Mouse (Mus musculus): ENCODE measurements around the gene Fmo6.

The Fmo6 gene

GRCm38 (mm10) chr1:162912085-162912484, 25.2 kb downstream of the Fmo6 start:
- no peak for DNase-seq (ENCODE audit: low spot score)

GRCm38 (mm10) chr1:162901879-162902278, 35.4 kb downstream of the Fmo6 start:
- DNase-seq (ENCODE audit: low spot score) = no peak

- peak; percentile 17 for DNase-seq (ENCODE audit: low spot score)
Measured at GRCm38 (mm10) chr1:162897838-162898811, 39.2 kb downstream of the Fmo6 start, which contains the start of gene Fmo2. TSS of gene Fmo2 (minus strand) at chr1:162898726.

- DNase-seq (ENCODE audit: low spot score) = peak; percentile 74
Measured at GRCm38 (mm10) chr1:162895900-162896299, 41.4 kb downstream of the Fmo6 start.

GRCm38 (mm10) chr1:162893014-162893413, 44.3 kb downstream of the Fmo6 start:
- DNase-seq (ENCODE audit: low spot score) = no peak

GRCm38 (mm10) chr1:162891980-162892451, 45.3 kb downstream of the Fmo6 start:
- no peak for DNase-seq (ENCODE audit: low spot score)

GRCm38 (mm10) chr1:162888646-162889045, 48.7 kb downstream of the Fmo6 start:
- DNase-seq (ENCODE audit: low spot score) = no peak

GRCm38 (mm10) chr1:162887644-162888043, 49.7 kb downstream of the Fmo6 start:
- DNase-seq (ENCODE audit: low spot score) = no peak

GRCm38 (mm10) chr1:162886138-162886816, 51.0 kb downstream of the Fmo6 start:
- no peak for DNase-seq (ENCODE audit: low spot score)

GRCm38 (mm10) chr1:162882681-162883080, 54.6 kb downstream of the Fmo6 start:
- DNase-seq (ENCODE audit: low spot score) = no peak

GRCm38 (mm10) chr1:162879595-162880369, 57.5 kb downstream of the Fmo6 start:
- peak; percentile 40 for DNase-seq (ENCODE audit: low spot score)

- no peak for DNase-seq (ENCODE audit: low spot score)
Measured at GRCm38 (mm10) chr1:162875091-162875490, 62.2 kb downstream of the Fmo6 start.

- peak; percentile 25 for DNase-seq (ENCODE audit: low spot score)
Measured at GRCm38 (mm10) chr1:162871701-162872311, 65.5 kb downstream of the Fmo6 start.

- no peak for DNase-seq (ENCODE audit: low spot score)
Measured at GRCm38 (mm10) chr1:162870978-162871377, 66.3 kb downstream of the Fmo6 start.

- DNase-seq (ENCODE audit: low spot score) = no peak
Measured at GRCm38 (mm10) chr1:162867396-162867795, 69.9 kb downstream of the Fmo6 start.

Data from ovary, postnatal 14 days (tissue).